Mouse (Mus musculus): Measurements from ENCODE around the gene Crybb1.
A peak's percentile ranks its signal among the peaks of the same experiment; 100 is the strongest.

DNA sequence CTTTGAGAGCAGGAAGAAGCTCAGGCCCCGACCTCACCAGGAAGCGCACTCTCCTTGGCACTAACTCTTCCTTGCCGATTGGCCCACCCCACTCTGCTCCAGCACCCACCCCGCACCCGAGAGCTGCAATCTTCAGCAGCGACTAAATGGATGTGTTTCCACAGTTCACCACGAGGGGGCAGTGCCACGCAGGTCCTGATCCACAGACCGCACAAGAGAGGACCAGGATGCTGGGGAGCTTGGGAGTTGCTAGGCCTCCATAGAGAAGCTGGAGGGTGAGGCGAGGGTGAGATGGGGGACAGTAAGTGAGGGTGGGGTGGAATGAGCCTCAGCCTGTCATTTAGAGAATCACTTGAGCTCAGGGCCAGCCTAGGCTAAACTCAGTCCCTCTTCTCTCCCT is 14.9 kb upstream of the Crybb1 start:
- TF ChIP-seq CTCF (IDR thresholded peaks at IDR 0.05; ENCODE audit: borderline replicate concordance, control insufficient read depth, extremely low read depth, insufficient read depth, low read length, poor library complexity) (peak; percentile 95), POLR2A (IDR thresholded peaks at IDR 0.05; ENCODE audit: control insufficient read depth, extremely low read depth, insufficient read depth, low read length, poor library complexity) (no peak)
